Mouse (Mus musculus) spleen, adult 12 weeks (tissue): Measurements from ENCODE around the gene Glis2.

ENCODE experiments used
- DNase-seq: peaks from one replicate; pipeline ENCODE4 v3.0.0; 2022; ENCODE audit warnings: low spot score

Gene Glis2

GRCm38 (mm10) chr16:4640267-4641005, 45.9 kb downstream of the Glis2 start:
- DNase-seq, result no peak

- DNase-seq, result no peak
Measured at GRCm38 (mm10) chr16:4641119-4641838, 46.8 kb downstream of the Glis2 start.

- DNase-seq, result no peak
Measured at GRCm38 (mm10) chr16:4642190-4642589, 47.7 kb downstream of the Glis2 start.

GRCm38 (mm10) chr16:4642937-4643336, 48.4 kb downstream of the Glis2 start:
- no peak for DNase-seq

GRCm38 (mm10) chr16:4643670-4644419, 49.3 kb downstream of the Glis2 start:
- no peak for DNase-seq

- no peak for DNase-seq
Measured at GRCm38 (mm10) chr16:4645867-4646266, 51.4 kb downstream of the Glis2 start.

GRCm38 (mm10) chr16:4646831-4647230, 52.3 kb downstream of the Glis2 start:
- DNase-seq, result no peak

GRCm38 (mm10) chr16:4647651-4648141, 53.2 kb downstream of the Glis2 start:
- no peak for DNase-seq

- DNase-seq, result no peak
Measured at GRCm38 (mm10) chr16:4648416-4649023, 54.0 kb downstream of the Glis2 start.

GRCm38 (mm10) chr16:4649211-4649610, 54.7 kb downstream of the Glis2 start:
- DNase-seq, result no peak

- DNase-seq, result no peak
Measured at GRCm38 (mm10) chr16:4649692-4650091, 55.2 kb downstream of the Glis2 start.

- no peak for DNase-seq
Measured at GRCm38 (mm10) chr16:4650161-4650560, 55.6 kb downstream of the Glis2 start.

- DNase-seq, result no peak
Measured at GRCm38 (mm10) chr16:4651081-4651480, 56.6 kb downstream of the Glis2 start.

GRCm38 (mm10) chr16:4651624-4652023, 57.1 kb downstream of the Glis2 start:
- DNase-seq, result no peak

GRCm38 (mm10) chr16:4652707-4653416, 58.3 kb downstream of the Glis2 start:
- DNase-seq, result no peak

- DNase-seq, result no peak
Measured at GRCm38 (mm10) chr16:4654706-4655105, 60.2 kb downstream of the Glis2 start.

GRCm38 (mm10) chr16:4655251-4655734, 60.8 kb downstream of the Glis2 start:
- DNase-seq, result no peak

GRCm38 (mm10) chr16:4655764-4656570, 61.5 kb downstream of the Glis2 start:
- DNase-seq, result no peak

- DNase-seq, result no peak
Measured at GRCm38 (mm10) chr16:4656571-4657081, 62.1 kb downstream of the Glis2 start.

- no peak for DNase-seq
Measured at GRCm38 (mm10) chr16:4658781-4659245, 64.3 kb downstream of the Glis2 start.
